Mouse (Mus musculus) lung, postnatal 0 days (tissue): Measurements from ENCODE around the gene Nck2.

Source experiments
- CTCF ChIP-seq: IDR thresholded peaks from 2 replicates; pipeline ENCODE4 v1.5.1; 2016; ENCODE audit warnings: antibody characterized with exemption, mild to moderate bottlenecking
- EP300 ChIP-seq: IDR thresholded peaks from 2 replicates; pipeline ENCODE4 v1.6.1; 2016; ENCODE audit warnings: antibody characterized with exemption, mild to moderate bottlenecking, control low read depth

GRCm38 (mm10) chr1:43521512-43521911 lies 77.1 kb downstream of the Nck2 start:
- TF ChIP-seq CTCF, result no peak
- TF ChIP-seq EP300, result no peak
